Mouse (Mus musculus): ENCODE measurements around the gene Tfrc. TPM values are rescaled to one million over a fixed set of nuclear protein-coding genes. Genes with fewer than 3 reads are reported as not detected.

Gene Tfrc
- 8.4 TPM for polyA plus RNA-seq (2015; fragmentation: Illumina TruSeq; extraction: RNeasy Lipid Tissue Mini Kit (QIAGEN cat#74804); ENCODE audit: insufficient read depth, low read depth, low replicate concordance)

DNA sequence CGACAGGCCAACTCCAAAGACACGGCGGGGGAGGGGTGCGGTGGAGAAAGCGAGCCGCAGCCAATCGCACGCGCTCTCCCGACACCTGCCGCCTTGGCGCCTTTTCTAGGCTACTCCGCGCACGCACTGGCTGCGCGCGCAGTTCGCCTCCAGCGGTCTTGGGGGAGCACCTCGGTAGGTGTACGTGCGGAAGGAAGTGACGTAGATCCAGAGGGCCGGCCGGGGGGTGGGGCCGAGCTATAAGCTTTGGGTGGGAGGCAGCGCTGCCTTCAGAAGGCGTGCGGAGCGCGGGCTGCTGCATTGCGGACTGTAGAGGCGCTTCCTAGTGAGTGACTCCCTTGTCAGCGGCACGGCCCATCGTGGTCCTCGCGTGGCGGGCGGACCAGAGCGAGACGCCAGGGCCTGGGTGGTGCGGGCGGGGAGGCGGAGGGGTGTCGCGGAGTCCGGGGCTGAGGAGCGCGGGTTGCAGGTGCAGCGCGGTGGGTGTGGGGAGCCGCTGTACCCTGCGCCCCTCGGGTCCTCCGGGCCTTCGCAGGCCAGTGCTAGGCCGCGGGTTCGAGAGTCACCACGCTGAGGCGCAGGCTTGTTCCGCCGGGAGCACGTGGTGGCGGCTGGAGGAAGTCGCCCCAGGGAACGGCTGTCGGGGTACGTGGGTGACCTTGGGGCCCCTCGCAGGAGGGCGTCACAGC is at the start of gene Tfrc:
Gene Tfrc, plus strand, starts transcription at position 209 of the 689 bp plus-strand sequence.

DNA sequence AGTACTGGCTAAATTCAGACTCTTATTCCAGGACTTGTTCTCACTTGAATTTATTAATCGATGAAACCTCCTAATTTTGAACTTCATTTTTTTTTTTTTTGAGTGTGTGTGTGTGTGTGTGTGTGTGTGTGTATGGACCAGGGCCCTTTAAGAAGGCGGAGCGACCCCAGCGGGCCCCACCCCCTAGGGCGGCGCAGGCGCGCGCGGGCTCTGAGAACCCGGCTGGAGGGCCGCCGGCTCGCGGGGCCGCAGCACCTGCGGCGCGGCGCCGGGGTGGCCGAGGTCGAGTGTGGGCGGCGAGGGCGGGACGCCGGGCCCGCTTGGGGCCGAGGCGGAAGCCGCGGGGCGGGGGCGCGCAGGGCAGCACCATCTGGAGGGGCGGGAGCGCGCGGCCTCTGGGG is 34.9 kb downstream of the Tfrc start, which contains the start of gene Tnk2:
Gene Tnk2, plus strand, starts transcription at position 214 of the 401 bp plus-strand sequence.

Other genes starting within 250 kb of the Tfrc start
- gene Tm4sf19, start 208.4 kb upstream of the Tfrc start, polyA plus RNA-seq (2015; fragmentation: Illumina TruSeq; extraction: RNeasy Lipid Tissue Mini Kit (QIAGEN cat#74804); ENCODE audit: insufficient read depth, low read depth, low replicate concordance): not detected
- gene Tctex1d2, start 189.2 kb upstream of the Tfrc start, polyA plus RNA-seq (2015; fragmentation: Illumina TruSeq; extraction: RNeasy Lipid Tissue Mini Kit (QIAGEN cat#74804); ENCODE audit: insufficient read depth, low read depth, low replicate concordance): 2.8 TPM
- gene Pcyt1a, start 178.0 kb upstream of the Tfrc start, polyA plus RNA-seq (2015; fragmentation: Illumina TruSeq; extraction: RNeasy Lipid Tissue Mini Kit (QIAGEN cat#74804); ENCODE audit: insufficient read depth, low read depth, low replicate concordance): 6.3 TPM
- not detected for gene Slc51a, start 121.0 kb upstream of the Tfrc start, polyA plus RNA-seq (2015; fragmentation: Illumina TruSeq; extraction: RNeasy Lipid Tissue Mini Kit (QIAGEN cat#74804); ENCODE audit: insufficient read depth, low read depth, low replicate concordance)
- not detected for gene Zdhhc19, start 112.7 kb upstream of the Tfrc start, polyA plus RNA-seq (2015; fragmentation: Illumina TruSeq; extraction: RNeasy Lipid Tissue Mini Kit (QIAGEN cat#74804); ENCODE audit: insufficient read depth, low read depth, low replicate concordance)
- 15.7 TPM for gene Tnk2, start 35.0 kb downstream of the Tfrc start, polyA plus RNA-seq (2015; fragmentation: Illumina TruSeq; extraction: RNeasy Lipid Tissue Mini Kit (QIAGEN cat#74804); ENCODE audit: insufficient read depth, low read depth, low replicate concordance)
- gene Muc4, start 127.0 kb downstream of the Tfrc start, polyA plus RNA-seq (2015; fragmentation: Illumina TruSeq; extraction: RNeasy Lipid Tissue Mini Kit (QIAGEN cat#74804); ENCODE audit: insufficient read depth, low read depth, low replicate concordance): 3.4 TPM
- gene Muc20, start 188.5 kb downstream of the Tfrc start, polyA plus RNA-seq (2015; fragmentation: Illumina TruSeq; extraction: RNeasy Lipid Tissue Mini Kit (QIAGEN cat#74804); ENCODE audit: insufficient read depth, low read depth, low replicate concordance): not detected
- gene Smbd1, start 201.6 kb downstream of the Tfrc start, polyA plus RNA-seq (2015; fragmentation: Illumina TruSeq; extraction: RNeasy Lipid Tissue Mini Kit (QIAGEN cat#74804); ENCODE audit: insufficient read depth, low read depth, low replicate concordance): not detected